Mouse (Mus musculus) megakaryocyte, embryonic 14.5 days (primary cell): ENCODE results near the gene Kctd20. TPM values are rescaled to one million over a fixed set of nuclear protein-coding genes. Genes with fewer than 3 reads are reported as not detected.

Source experiments
- H3K27me3 ChIP-seq: replicated peaks from 2 replicates; pipeline ENCODE3; 2012; ENCODE audit warnings: inconsistent platforms
- H3K36me3 ChIP-seq: replicated peaks from 2 replicates; pipeline ENCODE3; 2012; ENCODE audit warnings: low read length, inconsistent platforms, mixed read lengths
- H3K4me1 ChIP-seq: 2 replicates; pipeline ENCODE4 v1.6.1; 2012; ENCODE audit warnings: inconsistent platforms
- H3K4me3 ChIP-seq: replicated peaks from 2 replicates; pipeline ENCODE3; 2012; ENCODE audit warnings: moderate library complexity, mild to moderate bottlenecking, inconsistent platforms
- H3K9me3 ChIP-seq: 2 replicates; pipeline ENCODE4 v1.6.1; 2012; ENCODE audit warnings: inconsistent platforms
- FLI1 ChIP-seq: IDR thresholded peaks from 2 replicates; pipeline ENCODE4 v1.6.1; 2012; ENCODE audit warnings: low read length, inconsistent platforms, mixed read lengths
- GATA1 ChIP-seq: IDR thresholded peaks from 3 replicates; pipeline ENCODE4 v1.6.1; 2012; ENCODE audit warnings: mixed read lengths, low read length, inconsistent platforms, borderline replicate concordance
- polyA plus RNA-seq: library from polyadenylated mRNA; stranded (reverse); fragments of >175 nt; gene quantifications from 2 replicates; pipeline ENCODE4 v1.2.3, GENCODE M21; 2012; ENCODE audit warnings: low replicate concordance; ENCODE audit not compliant: insufficient read depth

Gene Kctd20
- polyA plus RNA-seq, 1 experiment: 27.8 TPM

DNA sequence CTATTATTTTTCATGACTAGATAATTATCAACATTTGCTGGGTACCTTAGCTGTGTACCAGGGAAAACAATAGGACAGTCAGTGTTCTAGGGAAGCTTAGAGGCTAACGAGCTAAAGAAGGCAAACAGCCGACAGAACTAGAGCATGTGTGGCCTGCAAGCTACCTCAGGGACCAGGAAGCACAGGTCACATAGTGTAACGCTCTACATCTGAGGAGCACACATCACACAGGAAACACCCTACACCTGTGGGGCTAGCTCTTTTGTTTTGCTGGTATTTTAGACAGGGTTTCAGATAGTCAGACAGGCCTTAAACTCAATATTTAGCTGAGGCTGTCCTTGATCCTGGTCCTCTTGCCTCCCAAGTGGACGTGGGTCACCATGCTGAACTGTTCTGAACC, 42.9 kb downstream of the Kctd20 start:
- Histone ChIP-seq H3K27me3 (no peaks in the 10 kb centered on the region), H3K36me3 (peaks cover 77% of the 10 kb centered on the region), H3K4me1 (peaks cover 42% of the 10 kb centered on the region), H3K9me3 (no peaks in the 10 kb centered on the region), H3K4me3 (peak overlapping the region; percentile 38)
- TF ChIP-seq GATA1 (no peak), FLI1 (no peak)

DNA sequence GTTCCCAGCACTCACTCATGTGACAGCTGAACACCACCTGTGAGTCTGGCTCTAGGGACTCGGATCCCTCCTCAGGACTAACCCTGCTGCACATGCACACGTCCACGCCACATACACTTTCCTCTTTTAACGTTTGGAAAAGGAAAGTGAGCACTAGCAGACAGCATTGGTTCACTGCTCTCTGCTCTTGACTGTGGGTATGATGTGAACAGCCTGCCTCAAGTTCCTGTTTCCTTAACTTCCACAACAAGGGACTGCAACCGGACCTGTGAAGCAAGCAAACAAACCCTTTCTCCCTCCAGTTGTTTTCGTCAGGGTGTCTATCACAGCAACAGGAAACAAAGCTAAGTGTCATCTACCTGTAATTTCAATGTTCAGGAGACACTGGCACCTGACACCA, 48.7 kb downstream of the Kctd20 start:
- H3K27me3 ChIP-seq: no peaks in the 10 kb centered on the region
- peaks cover 66% of the 10 kb centered on the region for H3K36me3 ChIP-seq
- TF ChIP-seq FLI1: no peak
- TF ChIP-seq GATA1: no peak
- H3K4me3 ChIP-seq: peak overlapping the region; percentile 43
- H3K9me3 ChIP-seq: no peaks in the 10 kb centered on the region
- H3K4me1 ChIP-seq: peaks cover 54% of the 10 kb centered on the region

DNA sequence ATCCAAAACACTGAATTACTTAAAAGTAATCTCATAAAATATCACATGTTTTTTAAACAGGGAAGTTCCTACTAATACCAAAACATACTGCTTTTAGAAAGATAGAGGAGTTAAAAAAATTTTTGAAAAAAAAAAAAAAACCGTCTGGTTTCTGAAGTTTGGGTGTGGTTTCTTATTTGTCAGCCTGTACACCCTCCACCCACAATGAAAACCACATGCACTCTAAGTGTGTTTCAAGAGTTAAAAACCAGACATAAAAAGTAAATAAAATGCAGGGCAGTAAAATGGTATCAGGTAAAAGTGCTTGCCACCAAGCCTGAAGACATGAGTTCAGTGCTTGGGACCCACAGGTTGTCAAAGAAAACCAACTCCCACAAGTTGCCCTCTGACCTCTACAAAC, 52.0 kb downstream of the Kctd20 start:
- peaks cover 57% of the 10 kb centered on the region for H3K4me1 ChIP-seq
- no peaks in the 10 kb centered on the region for H3K9me3 ChIP-seq
- TF ChIP-seq FLI1 (no peak), GATA1 (no peak)
- no peaks in the 10 kb centered on the region for H3K27me3 ChIP-seq
- H3K36me3 ChIP-seq: peaks cover 41% of the 10 kb centered on the region
- H3K4me3 ChIP-seq: no peak overlapping the region

DNA sequence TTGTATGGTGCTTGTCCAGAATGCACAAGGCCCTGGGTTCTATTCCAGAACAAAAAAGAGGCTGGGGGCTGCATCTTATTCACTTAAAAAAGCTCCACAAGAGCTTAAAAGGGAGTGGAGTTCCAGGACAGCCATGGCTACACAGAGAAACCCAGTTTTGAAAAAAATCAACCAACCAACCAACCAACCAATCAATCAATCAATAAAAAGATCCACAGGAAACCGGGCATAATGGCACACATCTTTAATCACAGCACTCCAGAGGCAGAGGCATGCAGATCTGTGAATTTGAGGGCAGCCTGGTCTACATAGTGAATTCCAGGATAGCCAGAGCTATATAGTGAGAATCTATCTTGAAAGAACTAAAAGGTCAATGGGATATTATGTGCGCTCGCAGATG, 53.3 kb downstream of the Kctd20 start:
- Histone ChIP-seq H3K9me3 (no peaks in the 10 kb centered on the region), H3K4me1 (peaks cover 54% of the 10 kb centered on the region), H3K27me3 (no peaks in the 10 kb centered on the region), H3K36me3 (peaks cover 29% of the 10 kb centered on the region), H3K4me3 (no peak overlapping the region)
- no peak for TF ChIP-seq GATA1
- TF ChIP-seq FLI1: no peak

DNA sequence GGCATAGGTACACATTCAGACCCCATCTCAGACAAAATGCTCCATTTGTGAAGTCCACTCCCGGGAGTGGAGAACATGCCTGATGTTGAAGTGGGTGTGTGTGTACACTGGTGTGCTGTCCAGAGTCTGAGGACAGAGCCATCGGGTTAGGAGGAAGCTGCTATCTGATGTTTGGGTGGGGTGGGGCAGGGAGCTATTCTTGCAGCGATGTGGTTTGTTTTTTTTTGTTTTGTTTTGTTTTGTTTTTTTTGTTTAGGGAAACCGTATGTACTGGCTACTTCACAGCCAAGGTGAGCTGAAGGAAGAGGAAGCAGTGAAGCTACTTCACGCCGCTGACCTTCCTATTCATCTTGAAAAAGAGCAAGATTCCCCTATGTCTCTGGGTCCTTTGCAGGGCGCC, 55.1 kb downstream of the Kctd20 start:
- Histone ChIP-seq H3K27me3 (no peaks in the 10 kb centered on the region), H3K9me3 (no peaks in the 10 kb centered on the region), H3K36me3 (peaks cover 18% of the 10 kb centered on the region), H3K4me1 (peaks cover 42% of the 10 kb centered on the region), H3K4me3 (peak overlapping the region; percentile 99)
- TF ChIP-seq FLI1 (no peak), GATA1 (no peak)

DNA sequence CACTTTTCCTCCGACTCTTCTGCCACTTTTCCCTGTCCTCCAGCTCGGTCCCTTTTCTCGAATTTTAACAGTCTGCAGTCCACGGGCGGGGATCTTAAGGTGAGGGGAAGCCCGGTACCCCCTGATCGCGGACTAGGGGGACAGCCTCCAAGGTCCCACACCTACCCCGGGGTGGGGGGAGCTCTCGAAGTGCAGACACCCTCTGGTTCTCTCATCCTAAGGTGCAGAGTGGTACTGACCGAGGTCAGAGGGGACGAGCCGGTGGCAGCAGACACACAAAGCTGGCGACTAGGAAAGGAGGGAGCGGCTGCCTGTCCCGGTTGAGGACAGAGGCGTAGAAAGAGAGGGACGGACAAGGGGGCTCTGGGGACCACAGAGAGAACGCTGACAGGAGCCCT, 55.5 kb downstream of the Kctd20 start:
- no peak for TF ChIP-seq GATA1
- no peak for TF ChIP-seq FLI1
- Histone ChIP-seq H3K9me3 (no peaks in the 10 kb centered on the region), H3K4me3 (peak overlapping the region; percentile 99), H3K4me1 (peaks cover 45% of the 10 kb centered on the region), H3K36me3 (peaks cover 18% of the 10 kb centered on the region), H3K27me3 (no peaks in the 10 kb centered on the region)

DNA sequence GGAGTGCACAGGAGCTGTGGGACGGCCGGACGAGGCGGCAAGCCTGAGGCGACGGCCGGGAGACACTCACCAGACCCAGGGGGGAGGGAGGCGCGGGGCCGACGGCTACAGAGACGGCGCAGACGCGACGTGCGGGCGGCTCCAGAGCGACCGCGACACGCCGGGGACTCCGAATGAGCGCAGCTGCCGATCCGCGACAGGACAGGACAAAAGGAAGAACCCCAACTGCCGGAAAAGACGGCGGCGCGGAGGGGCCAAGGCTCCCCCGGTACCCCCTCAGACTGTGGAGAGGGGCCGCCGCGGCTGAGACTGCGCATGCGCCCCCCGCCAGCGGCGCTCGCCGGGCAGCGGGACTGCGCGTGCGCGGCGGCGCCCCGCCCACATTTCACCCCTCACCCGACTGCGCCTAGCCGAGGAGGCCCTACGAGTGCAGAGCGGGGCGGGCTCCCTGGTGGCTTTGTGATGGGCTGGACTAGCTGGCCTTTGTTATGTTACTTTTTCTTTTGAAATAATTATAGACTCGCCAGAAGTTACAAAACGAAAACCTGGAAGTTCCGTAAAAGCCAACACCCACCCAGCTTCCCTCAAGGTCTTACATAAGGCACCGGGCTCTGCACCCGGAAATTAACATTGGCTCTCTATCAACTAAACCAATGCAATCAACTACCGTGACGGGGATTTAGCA, 56.0 kb downstream of the Kctd20 start, which contains the start of gene Stk38:
Gene Stk38 (minus strand): TSS at position 355 of the 685 bp plus-strand sequence.
- Histone ChIP-seq H3K36me3 (peaks cover 16% of the 10 kb centered on the region), H3K4me1 (peaks cover 44% of the 10 kb centered on the region), H3K27me3 (no peaks in the 10 kb centered on the region), H3K4me3 (peak within 1 kb of the TSS; percentile 99), H3K9me3 (no peaks in the 10 kb centered on the region)
- TF ChIP-seq GATA1 (no peak), FLI1 (no peak)

DNA sequence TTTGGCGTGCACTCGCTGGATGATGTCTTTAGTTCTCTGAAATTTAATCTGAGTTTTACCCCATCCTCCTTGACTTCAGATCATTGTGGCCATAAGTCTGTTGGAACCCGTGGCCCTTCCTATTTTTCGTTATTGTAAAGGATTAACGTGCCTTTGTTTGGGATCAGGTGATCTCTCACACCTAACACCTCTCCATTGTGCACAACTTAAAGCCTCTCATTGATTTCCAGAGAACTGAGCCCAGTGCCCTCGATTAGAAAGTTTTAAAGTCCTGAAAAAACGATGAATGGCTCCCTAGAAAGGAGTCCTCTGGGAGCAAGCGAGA, 56.5 kb downstream of the Kctd20 start:
- H3K36me3 ChIP-seq: peaks cover 15% of the 10 kb centered on the region
- peak overlapping the region; percentile 99 for H3K4me3 ChIP-seq
- peaks cover 41% of the 10 kb centered on the region for H3K4me1 ChIP-seq
- no peaks in the 10 kb centered on the region for H3K27me3 ChIP-seq
- TF ChIP-seq GATA1 (no peak), FLI1 (no peak)
- no peaks in the 10 kb centered on the region for H3K9me3 ChIP-seq

DNA sequence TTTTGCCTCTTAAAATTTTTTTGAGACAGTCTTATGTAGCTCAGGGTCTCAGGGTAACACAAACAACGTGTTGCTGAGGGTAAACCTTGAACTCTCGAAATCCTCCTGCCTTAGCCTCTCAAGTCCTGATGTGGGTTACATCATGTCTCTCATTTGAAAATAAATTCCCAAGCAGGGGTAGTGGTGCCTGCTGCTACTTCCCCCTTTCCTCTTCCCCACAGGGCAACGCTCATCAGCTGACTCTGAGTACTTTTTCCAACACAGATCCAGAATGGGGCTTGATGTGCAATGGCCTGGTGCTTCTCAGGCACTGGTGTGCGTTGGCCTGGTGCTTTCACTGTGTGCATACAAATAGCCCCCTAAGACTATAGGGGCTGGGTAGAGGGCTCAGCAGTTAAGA, 57.4 kb downstream of the Kctd20 start:
- H3K27me3 ChIP-seq: no peaks in the 10 kb centered on the region
- TF ChIP-seq FLI1 (no peak), GATA1 (no peak)
- H3K36me3 ChIP-seq: peaks cover 13% of the 10 kb centered on the region

DNA sequence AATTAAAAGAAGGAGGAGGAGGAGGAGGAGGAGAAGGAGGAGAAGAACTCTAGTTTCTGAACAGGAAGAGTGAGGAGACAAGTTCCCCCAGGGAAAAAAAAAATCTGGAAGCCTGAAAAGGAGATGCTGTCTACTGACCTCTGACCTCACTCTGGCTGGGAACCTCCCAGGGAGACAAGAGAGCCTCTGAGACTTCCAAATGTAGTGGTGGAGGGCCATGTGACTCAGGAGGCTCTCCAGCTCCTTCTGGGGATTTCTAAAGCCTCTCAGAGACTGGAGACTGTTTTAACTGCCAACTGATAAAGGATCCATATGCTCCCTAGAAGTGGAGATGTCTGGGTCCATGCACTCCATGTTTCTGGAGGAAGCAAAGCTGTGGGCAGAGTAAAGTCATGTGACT, 62.5 kb downstream of the Kctd20 start:
- no peak for TF ChIP-seq GATA1
- no peak for TF ChIP-seq FLI1
- H3K36me3 ChIP-seq: no peaks in the 10 kb centered on the region
- H3K4me3 ChIP-seq: no peak overlapping the region
- H3K4me1 ChIP-seq: peaks cover 29% of the 10 kb centered on the region
- H3K27me3 ChIP-seq: no peaks in the 10 kb centered on the region
- no peaks in the 10 kb centered on the region for H3K9me3 ChIP-seq

More for the DNA sequence above, 57.4 kb downstream of the Kctd20 start:
- peak overlapping the region; percentile 11 for H3K4me3 ChIP-seq
- H3K9me3 ChIP-seq: no peaks in the 10 kb centered on the region
- H3K4me1 ChIP-seq: peaks cover 39% of the 10 kb centered on the region
